Mouse (Mus musculus): ENCODE results near the gene Nat8. TPM values are rescaled to one million over a fixed set of nuclear protein-coding genes. Genes with fewer than 3 reads are reported as not detected.

Nat8 gene
- polyA plus RNA-seq, 1 experiment from 2014 or later = 0.63 TPM

Small RNA genes within 50 kb of the gene (microRNA-seq; reads per million reads assigned to microRNA genes)
- gene Mir6375 = not detected

Other genes with a start within 250 kb of the Nat8 start
- gene Alms1, start 244.6 kb downstream of the Nat8 start, polyA plus RNA-seq (2015; fragmentation: Nextera tagmentation; extraction: Ambion mirVana) = 4.0 and 5.2 TPM in 2 replicates
- gene Nat8f7, start 118.9 kb downstream of the Nat8 start, polyA plus RNA-seq (2015; fragmentation: Nextera tagmentation; extraction: Ambion mirVana) = not detected in 2 replicates
- 0.08 TPM in 1 of 2 replicates, not detected in the other for gene Nat8f3, start 66.3 kb downstream of the Nat8 start, polyA plus RNA-seq (2015; fragmentation: Nextera tagmentation; extraction: Ambion mirVana)
- gene Nat8f6, start 11.1 kb downstream of the Nat8 start, polyA plus RNA-seq (2015; fragmentation: Nextera tagmentation; extraction: Ambion mirVana) = not detected in 2 replicates
- not detected in 2 replicates for gene Nat8f5, start 11.1 kb downstream of the Nat8 start, polyA plus RNA-seq (2015; fragmentation: Nextera tagmentation; extraction: Ambion mirVana)
- 0.04 and 0.14 TPM in 2 replicates for gene Nat8f2, start 37.1 kb upstream of the Nat8 start, polyA plus RNA-seq (2015; fragmentation: Nextera tagmentation; extraction: Ambion mirVana)
- gene Nat8f4, start 72.8 kb upstream of the Nat8 start, polyA plus RNA-seq (2015; fragmentation: Nextera tagmentation; extraction: Ambion mirVana) = 3.7 and 4.1 TPM in 2 replicates
- 31.3 and 32.1 TPM in 2 replicates for gene Tprkb, start 79.8 kb upstream of the Nat8 start, polyA plus RNA-seq (2015; fragmentation: Nextera tagmentation; extraction: Ambion mirVana)
- gene Nat8f1, start 83.6 kb upstream of the Nat8 start, polyA plus RNA-seq (2015; fragmentation: Nextera tagmentation; extraction: Ambion mirVana) = 5.9 and 6.7 TPM in 2 replicates
- 39.4 and 41.2 TPM in 2 replicates for gene Dusp11, start 129.6 kb upstream of the Nat8 start, polyA plus RNA-seq (2015; fragmentation: Nextera tagmentation; extraction: Ambion mirVana)
- gene Figla, start 184.1 kb upstream of the Nat8 start, polyA plus RNA-seq (2015; fragmentation: Nextera tagmentation; extraction: Ambion mirVana) = not detected in 2 replicates
- gene Add2, start 196.6 kb upstream of the Nat8 start, polyA plus RNA-seq (2015; fragmentation: Nextera tagmentation; extraction: Ambion mirVana) = 7.4 and 12.6 TPM in 2 replicates

All from stomach, embryonic 15.5 days (tissue).